Mouse (Mus musculus) small intestine, adult 2 months (tissue): ENCODE results near the gene Eml1. TPM values are rescaled to one million over a fixed set of nuclear protein-coding genes. Genes with fewer than 3 reads are reported as not detected.

Experiments used
- H3K27ac ChIP-seq: fragments of 200-500 bp; 2 replicates; pipeline ENCODE4 v1.5.1; 2012; ENCODE audit warnings: low read depth, low read length, control low read depth, inconsistent platforms; ENCODE audit not compliant: insufficient read depth
- H3K27me3 ChIP-seq: fragments of 200-500 bp; 2 replicates; pipeline ENCODE4 v1.6.1; 2012; ENCODE audit warnings: mild to moderate bottlenecking, moderate library complexity, low read length, inconsistent platforms; ENCODE audit not compliant: control insufficient read depth, insufficient read depth
- H3K36me3 ChIP-seq: fragments of 200-500 bp; 2 replicates; pipeline ENCODE4 v1.6.1; 2012; ENCODE audit warnings: mild to moderate bottlenecking, low read length, control low read depth, inconsistent platforms; ENCODE audit not compliant: control insufficient read depth, insufficient read depth
- H3K4me1 ChIP-seq: fragments of 200-500 bp; 2 replicates; pipeline ENCODE4 v1.6.1; 2012; ENCODE audit warnings: low read length, inconsistent platforms, mixed read lengths; ENCODE audit not compliant: control insufficient read depth, insufficient read depth, insufficient read length
- H3K4me3 ChIP-seq: fragments of 200-500 bp; 2 replicates; pipeline ENCODE4 v1.5.1; 2012; ENCODE audit warnings: low read depth, mild to moderate bottlenecking, control low read depth, inconsistent platforms, low read length, moderate library complexity
- CTCF ChIP-seq: fragments of 200-500 bp; IDR thresholded peaks from 2 replicates; pipeline ENCODE4 v1.5.1; 2012; ENCODE audit warnings: low read depth, mild to moderate bottlenecking, control low read depth, inconsistent platforms, low read length, moderate library complexity, mixed read lengths; ENCODE audit not compliant: insufficient replicate concordance, insufficient read length; ENCODE audit errors: extremely low read depth
- POLR2A ChIP-seq: fragments of 200-500 bp; IDR thresholded peaks from 2 replicates; pipeline ENCODE4 v1.6.1; 2012; ENCODE audit warnings: low read depth, mild to moderate bottlenecking, control low read depth, inconsistent platforms, low read length, moderate library complexity
- WGBS: fragments of 180-500 bp; shearing (Covaris S2); methylation state at CpG from one replicate; pipeline ENCODE4 v1.1.7; 2018; 5-methylcytosine and 5-hydroxymethylcytosine counted together
- polyA plus RNA-seq: library from polyadenylated mRNA; depleted of rRNA; stranded (reverse); fragments of >200 nt; gene quantifications from 2 replicates; pipeline ENCODE4 v1.2.3, GENCODE M21; 2012

Gene Eml1
- polyA plus RNA-seq, 1 experiment = 10.1 TPM

DNA sequence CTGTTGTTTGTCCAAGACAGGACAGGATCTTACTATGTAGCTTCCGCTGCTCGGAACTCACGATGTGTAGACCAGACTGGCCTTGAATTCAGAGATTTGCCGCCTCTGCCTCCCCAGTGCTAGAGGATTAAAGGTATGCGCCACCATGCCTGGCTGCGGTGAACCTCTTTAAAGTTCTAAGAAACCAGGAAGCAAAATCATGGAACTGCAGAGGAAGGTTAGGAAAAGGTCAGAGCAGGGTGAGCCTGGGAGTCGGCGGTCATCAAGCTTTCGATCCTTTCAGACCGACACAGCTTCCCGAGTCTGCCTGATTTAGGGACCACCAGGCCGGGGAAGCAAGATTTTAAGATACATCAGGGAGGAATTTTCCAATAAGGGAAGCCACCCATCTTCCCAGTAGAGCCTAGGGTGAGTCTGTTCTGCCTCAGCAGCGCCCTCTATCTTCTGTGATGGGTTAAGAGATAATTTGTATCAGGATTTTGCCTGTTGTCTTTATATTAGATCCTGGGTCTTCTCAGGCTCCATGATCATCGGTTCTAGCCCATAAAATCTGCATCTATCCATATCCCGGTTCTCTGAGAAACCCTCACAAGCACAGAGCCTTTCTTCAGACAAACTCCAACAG is 176.6 kb downstream of the Eml1 start:
- Histone ChIP-seq H3K27me3 (no peaks in the 10 kb centered on the region), H3K36me3 (no peaks in the 10 kb centered on the region), H3K4me1 (peaks cover 5% of the 10 kb centered on the region; the same call in 1 of the 2 replicates), H3K27ac (no peak overlapping the region), H3K4me3 (peak overlapping the region; percentile 38)
- no peak for TF ChIP-seq CTCF
- TF ChIP-seq POLR2A = no peak
- WGBS = 51% methylated on average over 15 of the region's 15 CpGs

GRCm38 (mm10) chr12:108551731-108552130 is 181.0 kb downstream of the Eml1 start:
- H3K4me3 ChIP-seq = no peak overlapping the region
- H3K36me3 ChIP-seq = no peaks in the 10 kb centered on the region
- no peak overlapping the region for H3K27ac ChIP-seq
- WGBS = 91% methylated on average over 7 of the region's 7 CpGs
- peaks cover 16% of the 10 kb centered on the region; the same call in 1 of the 2 replicates for H3K27me3 ChIP-seq
- TF ChIP-seq POLR2A (no peak), CTCF (no peak)
- peaks cover 10% of the 10 kb centered on the region; the same call in 1 of the 2 replicates for H3K4me1 ChIP-seq

- peaks cover 5% of the 10 kb centered on the region; the same call in 1 of the 2 replicates for H3K4me1 ChIP-seq
- no peak for TF ChIP-seq CTCF
- no peak for TF ChIP-seq POLR2A
- peaks cover 16% of the 10 kb centered on the region; the same call in 1 of the 2 replicates for H3K27me3 ChIP-seq
- no peaks in the 10 kb centered on the region for H3K36me3 ChIP-seq
- H3K4me3 ChIP-seq = no peak overlapping the region
- no peak overlapping the region for H3K27ac ChIP-seq
- 22% methylated on average over 6 of the region's 6 CpGs for WGBS
Measured at GRCm38 (mm10) chr12:108553079-108553478, 182.3 kb downstream of the Eml1 start.

DNA sequence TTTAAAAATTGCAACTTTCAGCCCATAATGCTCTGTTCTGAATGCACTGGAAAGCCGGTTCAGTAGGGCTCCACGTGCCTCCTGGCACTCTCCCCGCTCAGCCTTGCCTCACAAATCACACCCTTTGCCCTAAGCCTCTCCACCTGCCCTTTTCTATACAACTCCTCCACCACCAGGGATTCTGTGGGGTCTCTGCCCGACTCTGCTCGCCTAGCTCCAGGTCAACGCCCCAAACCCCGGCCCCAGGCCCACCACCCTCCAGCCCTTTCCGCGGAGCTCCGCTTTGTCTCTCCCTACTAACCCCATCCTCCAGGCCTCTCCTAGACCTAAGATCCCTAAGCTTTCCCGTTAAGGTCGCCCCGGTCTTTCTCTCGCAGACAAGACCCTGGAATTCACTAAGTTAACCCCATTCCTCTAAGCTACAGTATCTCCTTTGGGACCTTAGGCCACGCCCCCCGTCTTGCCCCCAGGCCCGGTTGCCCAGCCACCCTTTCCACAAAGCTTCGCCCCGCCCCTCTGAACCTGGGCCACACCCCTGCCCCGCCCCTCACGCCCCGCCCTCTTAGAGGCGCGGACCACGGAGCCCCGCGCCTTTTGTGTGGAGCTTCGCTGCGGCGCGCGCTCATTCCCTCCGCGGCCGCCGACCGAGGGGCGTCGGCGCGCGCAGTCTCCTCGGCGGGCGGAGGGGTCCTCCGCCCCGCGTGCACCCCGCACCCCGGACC is 183.5 kb downstream of the Eml1 start, which contains the start of gene Evl:
Gene Evl, plus strand, starts transcription at position 601 of the 722 bp plus-strand sequence.
- WGBS = 3% methylated on average over 50 of the region's 50 CpGs
- peak within 1 kb of the TSS; percentile 71 for H3K4me3 ChIP-seq
- no peaks in the 10 kb centered on the region for H3K36me3 ChIP-seq
- TF ChIP-seq CTCF (no peak), POLR2A (peak; percentile 20; the same call in 1 of the 2 replicates)
- H3K4me1 ChIP-seq = peaks cover 5% of the 10 kb centered on the region; the same call in 1 of the 2 replicates
- peaks cover 16% of the 10 kb centered on the region; the same call in 1 of the 2 replicates for H3K27me3 ChIP-seq
- H3K27ac ChIP-seq = no peak within 1 kb of the TSS

DNA sequence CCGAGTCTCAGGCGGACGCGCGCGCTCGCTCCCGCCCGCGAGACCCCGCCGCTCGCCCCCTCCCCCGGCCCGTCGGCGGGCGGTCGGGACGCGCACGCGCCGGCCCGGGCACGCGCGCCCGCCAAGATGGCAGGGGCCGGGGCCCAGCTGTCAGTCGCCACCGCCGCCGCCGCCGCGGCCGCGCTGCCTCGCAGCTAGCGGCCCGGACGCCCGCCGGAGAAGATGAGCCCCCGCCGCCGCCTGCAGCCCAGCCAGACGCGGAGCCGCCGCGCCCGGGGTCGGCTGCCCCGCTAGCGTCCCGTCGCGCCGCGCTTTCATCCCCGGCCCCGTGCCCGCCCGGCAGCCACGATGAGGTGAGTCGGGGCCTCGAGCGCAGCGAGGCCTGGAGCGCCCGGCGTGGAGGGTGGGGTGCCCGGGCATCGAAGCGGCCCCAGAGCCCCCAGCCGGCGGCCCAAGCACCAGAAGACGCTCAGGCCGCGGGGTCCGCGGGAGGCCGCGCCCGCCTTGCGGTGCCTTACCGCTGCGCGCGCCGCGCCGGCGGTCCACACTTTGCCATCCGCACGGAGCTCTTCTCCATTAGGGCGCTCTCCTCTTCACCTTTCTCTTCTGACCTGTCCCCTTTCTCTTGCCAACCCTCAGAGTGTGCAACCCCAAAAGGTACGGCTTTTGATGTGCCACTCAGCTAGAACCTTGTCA is 184.3 kb downstream of the Eml1 start:
- Histone ChIP-seq H3K36me3 (no peaks in the 10 kb centered on the region), H3K4me1 (peaks cover 5% of the 10 kb centered on the region; the same call in 1 of the 2 replicates), H3K27me3 (peaks cover 16% of the 10 kb centered on the region; the same call in 1 of the 2 replicates), H3K4me3 (peak overlapping the region; percentile 71), H3K27ac (no peak overlapping the region)
- no peak for TF ChIP-seq POLR2A
- TF ChIP-seq CTCF = no peak
- WGBS = 2% methylated on average over 100 of the region's 100 CpGs

DNA sequence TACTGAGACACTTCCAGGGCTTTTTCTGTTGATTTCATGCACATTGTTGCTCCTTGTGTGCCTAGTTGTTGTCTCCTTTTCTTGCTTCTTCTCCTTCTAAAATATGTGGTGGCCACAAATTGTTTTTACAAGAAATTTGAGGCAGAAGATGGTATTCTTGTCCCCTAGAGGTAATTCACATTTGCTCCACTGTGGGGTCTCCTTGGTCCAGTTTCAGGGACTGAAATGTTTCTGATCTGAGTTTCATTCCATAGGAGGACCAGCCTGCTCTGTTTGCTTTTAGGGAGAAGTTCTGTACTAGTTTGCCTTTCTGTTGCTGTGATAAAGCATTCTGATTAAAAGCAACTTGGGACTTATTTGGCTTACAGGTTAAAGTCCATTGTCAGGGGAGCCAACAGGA is 187.4 kb downstream of the Eml1 start:
- Histone ChIP-seq H3K27ac (no peak overlapping the region), H3K36me3 (no peaks in the 10 kb centered on the region), H3K4me3 (no peak overlapping the region), H3K4me1 (peaks cover 5% of the 10 kb centered on the region; the same call in 1 of the 2 replicates), H3K27me3 (peaks cover 14% of the 10 kb centered on the region; the same call in 1 of the 2 replicates)
- TF ChIP-seq CTCF = no peak
- TF ChIP-seq POLR2A = no peak

DNA sequence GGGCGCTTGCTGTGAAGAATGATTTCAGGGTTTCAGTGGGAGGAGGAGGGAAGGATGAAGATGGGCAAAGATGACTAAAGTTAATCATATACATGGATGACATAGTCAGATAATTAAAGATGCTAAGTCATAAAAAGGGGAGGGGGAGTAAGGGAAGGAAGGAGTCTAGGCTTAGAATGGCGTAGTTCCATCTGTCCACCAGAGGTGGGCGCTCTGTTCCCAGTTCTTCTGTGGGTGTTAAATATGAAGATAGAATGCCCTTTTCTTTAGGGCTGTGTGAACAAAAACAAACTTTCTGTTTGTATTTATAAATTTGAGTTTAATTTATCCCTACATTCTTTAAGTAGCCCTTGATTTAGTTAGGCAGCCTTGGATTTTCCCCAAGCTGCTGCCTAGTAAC is 192.5 kb downstream of the Eml1 start:
- WGBS = 88% methylated on average over 3 of the region's 3 CpGs
- H3K36me3 ChIP-seq = no peaks in the 10 kb centered on the region
- no peak for TF ChIP-seq POLR2A
- no peak for TF ChIP-seq CTCF
- H3K27me3 ChIP-seq = no peaks in the 10 kb centered on the region
- no peak overlapping the region for H3K4me3 ChIP-seq
- no peaks in the 10 kb centered on the region for H3K4me1 ChIP-seq
- H3K27ac ChIP-seq = no peak overlapping the region
